ENCODE assay signal across 9 mouse cellular contexts in the genomic region with DNA sequence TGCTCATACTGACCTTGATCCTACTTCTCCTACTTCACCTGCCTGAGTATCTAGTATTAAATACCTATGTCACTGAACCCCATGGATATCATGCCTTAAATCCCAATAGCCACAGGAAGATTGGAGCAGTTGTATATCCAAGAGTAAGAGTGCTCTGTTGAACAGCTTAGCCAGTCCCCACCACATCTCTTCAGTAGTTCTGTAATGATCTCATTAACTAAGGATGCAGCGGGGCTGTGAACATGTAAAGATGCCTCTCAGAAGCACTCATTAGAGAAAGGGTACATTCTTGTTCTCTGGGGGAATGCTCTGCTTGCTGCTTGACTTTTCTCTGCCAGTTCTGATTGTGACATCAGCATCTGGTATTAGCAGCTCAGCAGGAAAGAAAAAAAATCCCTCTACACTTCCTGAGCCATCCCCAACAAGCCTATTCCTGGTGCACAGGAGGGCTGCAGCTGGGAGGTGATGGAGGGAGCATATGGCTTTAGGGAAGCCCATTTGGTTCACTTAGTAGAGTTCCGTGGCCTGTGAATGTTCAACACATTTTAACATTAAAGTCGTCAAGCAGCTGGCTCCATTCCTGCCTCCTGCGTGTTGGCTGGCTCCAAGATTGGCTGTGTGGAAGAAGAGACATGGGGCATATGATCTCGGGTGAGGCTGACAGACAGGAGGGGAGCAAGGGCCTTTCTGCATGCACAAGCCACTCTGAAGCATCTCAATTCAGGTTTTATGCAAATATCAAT.
A peak's percentile ranks its signal among the peaks of the same experiment; 100 is the strongest.
DNase-seq lines count a peak whose midpoint lies in the region; ATAC-seq lines count a peak whose summit lies in the region.
"Had no signal": no experiment of that assay in that cellular context is flagged by ENCODE, and none has a peak within 500 bp of the region (broad histone marks: within the 10 kb centered on the region; RNA-seq: fewer than 3 reads in every experiment).

No protein-coding gene starts in this region.

- H3K27ac ChIP-seq in limb, embryonic 13.5 days, result no peak overlapping the region; the same call in 1 of the 2 replicates
- no peak overlapping the region for H3K27ac ChIP-seq in limb, embryonic 10.5 days
- H3K27ac ChIP-seq in heart, embryonic 12.5 days (ENCODE audit: poor library complexity, severe bottlenecking), result no peak overlapping the region
- H3K27ac ChIP-seq: intestine, embryonic 15.5 days had no signal

- peaks cover 5% of the 10 kb centered on the region; the same call in 1 of the 2 replicates for H3K27me3 ChIP-seq in limb, embryonic 13.5 days
- no peaks in the 10 kb centered on the region for H3K27me3 ChIP-seq in limb, embryonic 10.5 days (ENCODE audit: low read depth, poor library complexity, severe bottlenecking)
- no peaks in the 10 kb centered on the region; the same call in 1 of the 2 replicates for H3K27me3 ChIP-seq in heart, embryonic 12.5 days (replicated peaks)

- H3K4me2 ChIP-seq in limb, embryonic 13.5 days (replicated peaks), result no peak overlapping the region
- H3K4me2 ChIP-seq in heart, embryonic 12.5 days, result no peak overlapping the region
- H3K4me2 ChIP-seq: intestine, embryonic 15.5 days had no signal

- H3K36me3 ChIP-seq in limb, embryonic 13.5 days, result no peaks in the 10 kb centered on the region
- no peaks in the 10 kb centered on the region for H3K36me3 ChIP-seq in limb, embryonic 10.5 days
- H3K36me3 ChIP-seq in heart, embryonic 12.5 days, result no peaks in the 10 kb centered on the region
- H3K36me3 ChIP-seq: intestine, embryonic 15.5 days had no signal

- WGBS in limb, embryonic 13.5 days, result 27% methylated on average over 5 of the region's 5 CpGs
- WGBS in limb, embryonic 10.5 days, result 44% methylated on average over 5 of the region's 5 CpGs
- 50% methylated on average over 5 of the region's 5 CpGs for WGBS in heart, embryonic 12.5 days

- H3K9ac ChIP-seq in limb, embryonic 13.5 days, result no peak overlapping the region
- H3K9ac ChIP-seq in heart, embryonic 12.5 days, result no peak overlapping the region
- H3K9ac ChIP-seq: intestine, embryonic 15.5 days had no signal

- no peak for DNase-seq in limb, embryonic 10.5 days (ENCODE audit: low spot score)
- peak; percentile 29 for DNase-seq in forelimb bud, embryonic 11.5 days (ENCODE audit: low read depth, low spot score)
- DNase-seq in layer of hippocampus, postnatal 14 days (ENCODE audit: low spot score in 2 of 2), result peak; percentile 39 to 40
- DNase-seq in right cerebral cortex, postnatal 25 days, result peak; percentile 24
- no peak for DNase-seq in urinary bladder, postnatal 14 days (ENCODE audit: low spot score)
- DNase-seq: thymus, postnatal 14 days had no signal

- H3K4me3 ChIP-seq in limb, embryonic 13.5 days, result no peak overlapping the region
- no peak overlapping the region for H3K4me3 ChIP-seq in limb, embryonic 10.5 days
- no peak overlapping the region for H3K4me3 ChIP-seq in heart, embryonic 12.5 days
- H3K4me3 ChIP-seq: intestine, embryonic 15.5 days had no signal

- peaks cover 4% of the 10 kb centered on the region; the same call in 1 of the 2 replicates for H3K9me3 ChIP-seq in limb, embryonic 13.5 days
- no peaks in the 10 kb centered on the region for H3K9me3 ChIP-seq in limb, embryonic 10.5 days (replicated peaks)
- no peaks in the 10 kb centered on the region for H3K9me3 ChIP-seq in heart, embryonic 12.5 days (replicated peaks)
- H3K9me3 ChIP-seq: intestine, embryonic 15.5 days had no signal

- ATAC-seq in limb, embryonic 13.5 days (ENCODE audit: low FRiP score, low read depth), result peak; percentile 36; the same call in 1 of the 2 replicates
- ATAC-seq in heart, embryonic 12.5 days (ENCODE audit: insufficient number of reproducible peaks, low FRiP score), result no peak
- ATAC-seq: intestine, embryonic 15.5 days had no signal

- peaks cover 8% of the 10 kb centered on the region; the same call in 1 of the 2 replicates for H3K4me1 ChIP-seq in limb, embryonic 13.5 days
- H3K4me1 ChIP-seq in limb, embryonic 10.5 days, result peaks cover 7% of the 10 kb centered on the region; the same call in 1 of the 2 replicates
- no peaks in the 10 kb centered on the region for H3K4me1 ChIP-seq in heart, embryonic 12.5 days (replicated peaks)
- H3K4me1 ChIP-seq: intestine, embryonic 15.5 days had no signal

Comparison
In these comparisons a context has a peak if more than half of its experiments do, and no peak if none do; other contexts are left out.
1. DNase-seq: peak in forelimb bud, embryonic 11.5 days (single experiment), layer of hippocampus, postnatal 14 days (2 of 2) and right cerebral cortex, postnatal 25 days (single experiment); none in limb, embryonic 10.5 days (single experiment) and urinary bladder, postnatal 14 days (single experiment).